Mouse (Mus musculus) gastrocnemius, postnatal 25 days (tissue): ENCODE results near the gene Zfp706. TPM values are rescaled to one million over a fixed set of nuclear protein-coding genes. Genes with fewer than 3 reads are reported as not detected.
A peak's percentile ranks its signal among the peaks of the same experiment; 100 is the strongest.

Source experiments
- DNase-seq: peaks from one replicate; pipeline ENCODE4 v3.0.0; 2022
- total RNA-seq, 2 experiments: library from RNA; stranded (reverse); gene quantifications; 1 replicate in 1 of 2; 2 replicates in 1 of 2; pipeline ENCODE4 v1.2.3; 2021

Zfp706 gene
- total RNA-seq, 2 experiments from 2014 or later = 124 to 125 TPM

- no peak for DNase-seq
These were observed 3.7 kb upstream of the Zfp706 start for GRCm38 (mm10) chr15:37011316-37011715.

GRCm38 (mm10) chr15:37008546-37008945, 973 bp upstream of the Zfp706 start:
- DNase-seq = no peak

- DNase-seq = no peak
These were observed 416 bp upstream of the Zfp706 start for GRCm38 (mm10) chr15:37007959-37008419.

- DNase-seq = no peak
These were observed 953 bp downstream of the Zfp706 start for GRCm38 (mm10) chr15:37006475-37007164.

- no peak for DNase-seq
These were observed 1.6 kb downstream of the Zfp706 start for GRCm38 (mm10) chr15:37005793-37006474.

- DNase-seq = no peak
These were observed 2.7 kb downstream of the Zfp706 start for GRCm38 (mm10) chr15:37004858-37005257.

GRCm38 (mm10) chr15:37002276-37002675, 5.3 kb downstream of the Zfp706 start:
- no peak for DNase-seq

GRCm38 (mm10) chr15:36999602-37000001, 8.0 kb downstream of the Zfp706 start:
- DNase-seq = peak; percentile 47

GRCm38 (mm10) chr15:36995166-36995565, 12.4 kb downstream of the Zfp706 start:
- DNase-seq = no peak

- DNase-seq = no peak
These were observed 12.9 kb downstream of the Zfp706 start for GRCm38 (mm10) chr15:36994665-36995064.

GRCm38 (mm10) chr15:36993435-36994178, 14.0 kb downstream of the Zfp706 start:
- no peak for DNase-seq

GRCm38 (mm10) chr15:36991353-36991752, 16.2 kb downstream of the Zfp706 start:
- DNase-seq = no peak

- no peak for DNase-seq
These were observed 17.7 kb downstream of the Zfp706 start for GRCm38 (mm10) chr15:36989922-36990321.

- DNase-seq = no peak
These were observed 18.9 kb downstream of the Zfp706 start for GRCm38 (mm10) chr15:36988718-36989115.

GRCm38 (mm10) chr15:36987976-36988717, 19.4 kb downstream of the Zfp706 start:
- no peak for DNase-seq

- peak; percentile 25 for DNase-seq
These were observed 20.2 kb downstream of the Zfp706 start for GRCm38 (mm10) chr15:36987211-36987877.

- DNase-seq = no peak
These were observed 22.0 kb downstream of the Zfp706 start for GRCm38 (mm10) chr15:36985567-36985925.

GRCm38 (mm10) chr15:36984921-36985566, 22.5 kb downstream of the Zfp706 start:
- DNase-seq = no peak

GRCm38 (mm10) chr15:36983455-36983854, 24.1 kb downstream of the Zfp706 start:
- DNase-seq = no peak

GRCm38 (mm10) chr15:36980238-36980637, 27.3 kb downstream of the Zfp706 start:
- DNase-seq = no peak
